Mouse (Mus musculus) right cerebral cortex, adult 2 months (tissue): Measurements from ENCODE around the gene Olfr922.

Experiments
- DNase-seq, 2 experiments: peaks; one replicate each; pipeline ENCODE4 v3.0.0; 2021 to 2022; ENCODE audit warnings: low spot score in 2 of 2

Olfr922 gene

GRCm38 (mm10) chr9:38814314-38814713 lies at the start of gene Olfr922:
Gene Olfr922, plus strand, starts transcription at chr9:38814614.
- DNase-seq = no peak

GRCm38 (mm10) chr9:38772768-38773167 lies 41.6 kb upstream of the Olfr922 start, which contains the start of gene Olfr921:
Gene Olfr921, plus strand, starts transcription at chr9:38773068.
- DNase-seq = no peak

GRCm38 (mm10) chr9:38792689-38793088 lies 21.7 kb upstream of the Olfr922 start:
- DNase-seq = no peak

- peak; percentile 11 to 51 for DNase-seq
Observed at GRCm38 (mm10) chr9:38805696-38806095, 8.7 kb upstream of the Olfr922 start.

- no peak for DNase-seq
Observed at GRCm38 (mm10) chr9:38815458-38815986, 1.1 kb downstream of the Olfr922 start.

- DNase-seq = no peak
Observed at GRCm38 (mm10) chr9:38826245-38826644, 11.8 kb downstream of the Olfr922 start, which contains the start of gene Olfr923. Gene Olfr923, plus strand, starts transcription at chr9:38826545.

- DNase-seq = no peak
Observed at GRCm38 (mm10) chr9:38833027-38833426, 18.6 kb downstream of the Olfr922 start.

GRCm38 (mm10) chr9:38844149-38844548 lies 29.7 kb downstream of the Olfr922 start, which contains the start of gene Olfr924:
Gene Olfr924, plus strand, starts transcription at chr9:38844449.
- DNase-seq = no peak

GRCm38 (mm10) chr9:38854760-38855159 lies 40.3 kb downstream of the Olfr922 start, which contains the start of gene Olfr26:
Gene Olfr26, plus strand, starts transcription at chr9:38855060.
- DNase-seq = no peak
